Mouse (Mus musculus) stomach, embryonic 16.5 days (tissue): ENCODE data around the gene Aff3. TPM values are rescaled to one million over a fixed set of nuclear protein-coding genes. Genes with fewer than 3 reads are reported as not detected.

Source experiments
- ATAC-seq: fragments of 200-750 bp; cut with Nextera tagmentation; 2 replicates; pipeline ENCODE4 v1.8.0; 2017; ENCODE audit warnings: moderate number of reproducible peaks, moderate TSS enrichment; ENCODE audit not compliant: insufficient read depth, low FRiP score
- H3K27ac ChIP-seq: fragments of 300-500 bp; sonication (generic); 2 replicates; pipeline ENCODE4 v1.5.1; 2014; ENCODE audit warnings: low read length
- H3K27me3 ChIP-seq: fragments of 300-500 bp; sonication (generic); 2 replicates; pipeline ENCODE4 v1.6.1; 2014; ENCODE audit warnings: low read length, control low read depth, mixed read lengths; ENCODE audit not compliant: control insufficient read depth, insufficient read depth
- H3K36me3 ChIP-seq: fragments of 300-500 bp; sonication (generic); 2 replicates; pipeline ENCODE4 v1.6.1; 2014; ENCODE audit warnings: low read length; ENCODE audit not compliant: control insufficient read depth, insufficient read depth
- H3K4me1 ChIP-seq: fragments of 300-500 bp; sonication (generic); 2 replicates; pipeline ENCODE4 v1.6.1; 2014; ENCODE audit warnings: low read length, control low read depth, mixed read lengths; ENCODE audit not compliant: control insufficient read depth, insufficient read depth
- H3K4me2 ChIP-seq: fragments of 300-500 bp; sonication (generic); 2 replicates; pipeline ENCODE4 v1.6.1; 2014; ENCODE audit warnings: low read depth, low read length, mixed read lengths
- H3K4me3 ChIP-seq: fragments of 300-500 bp; sonication (generic); replicated peaks from 2 replicates; pipeline ENCODE4 v1.5.1; 2014; ENCODE audit warnings: mild to moderate bottlenecking, low read length
- H3K9ac ChIP-seq: fragments of 300-500 bp; sonication (generic); 2 replicates; pipeline ENCODE4 v1.6.1; 2014; ENCODE audit warnings: low read length
- H3K9me3 ChIP-seq: fragments of 300-500 bp; sonication (generic); replicated peaks from 2 replicates; pipeline ENCODE4 v1.6.1; 2016; ENCODE audit warnings: low read length, control low read depth; ENCODE audit not compliant: control insufficient read depth
- WGBS: fragments of 180-500 bp; shearing (Covaris S2); extraction: QIAGEN DNeasy Blood & Tissue Kit; methylation state at CpG from one replicate; pipeline ENCODE4 v1.1.7; 2014; 5-methylcytosine and 5-hydroxymethylcytosine counted together
- polyA plus RNA-seq: library from polyadenylated mRNA; unstranded; fragments of >200 nt; fragmentation: Nextera tagmentation; extraction: Ambion mirVana; gene quantifications from 2 replicates; pipeline ENCODE4 v1.2.1, GENCODE M21; 2015

The Aff3 gene
- polyA plus RNA-seq, 1 experiment from 2014 or later = 3.0 TPM

DNA sequence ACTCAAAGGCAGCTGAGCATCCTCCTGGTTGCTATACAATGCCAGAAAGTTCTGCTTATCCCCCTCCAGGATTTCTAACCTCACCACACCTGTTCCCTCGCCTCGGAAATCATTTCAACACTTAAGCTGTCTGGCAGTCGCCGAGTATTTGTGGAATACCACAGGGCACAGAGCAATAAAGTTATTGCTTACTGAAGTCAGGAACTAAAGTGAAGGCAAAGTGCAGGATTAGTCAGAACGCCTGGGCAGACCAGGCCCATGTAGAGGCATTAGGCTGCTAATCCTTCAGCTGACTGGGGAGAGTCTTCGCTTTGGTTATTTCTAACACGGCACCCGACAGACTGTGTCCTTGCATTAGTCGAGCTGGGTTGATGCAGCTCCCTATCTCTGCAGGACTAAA is 277.3 kb downstream of the Aff3 start:
- 66% methylated on average over 9 of the region's 9 CpGs for WGBS
- Histone ChIP-seq H3K4me3 (no peak overlapping the region), H3K27me3 (no peaks in the 10 kb centered on the region), H3K9me3 (no peaks in the 10 kb centered on the region), H3K4me2 (no peak overlapping the region), H3K27ac (no peak overlapping the region), H3K4me1 (0 out of 2 replicates have a peak, but pooled peaks cover 5% of the 10 kb centered on the region), H3K36me3 (no peaks in the 10 kb centered on the region), H3K9ac (no peak overlapping the region)
- no peak for ATAC-seq

DNA sequence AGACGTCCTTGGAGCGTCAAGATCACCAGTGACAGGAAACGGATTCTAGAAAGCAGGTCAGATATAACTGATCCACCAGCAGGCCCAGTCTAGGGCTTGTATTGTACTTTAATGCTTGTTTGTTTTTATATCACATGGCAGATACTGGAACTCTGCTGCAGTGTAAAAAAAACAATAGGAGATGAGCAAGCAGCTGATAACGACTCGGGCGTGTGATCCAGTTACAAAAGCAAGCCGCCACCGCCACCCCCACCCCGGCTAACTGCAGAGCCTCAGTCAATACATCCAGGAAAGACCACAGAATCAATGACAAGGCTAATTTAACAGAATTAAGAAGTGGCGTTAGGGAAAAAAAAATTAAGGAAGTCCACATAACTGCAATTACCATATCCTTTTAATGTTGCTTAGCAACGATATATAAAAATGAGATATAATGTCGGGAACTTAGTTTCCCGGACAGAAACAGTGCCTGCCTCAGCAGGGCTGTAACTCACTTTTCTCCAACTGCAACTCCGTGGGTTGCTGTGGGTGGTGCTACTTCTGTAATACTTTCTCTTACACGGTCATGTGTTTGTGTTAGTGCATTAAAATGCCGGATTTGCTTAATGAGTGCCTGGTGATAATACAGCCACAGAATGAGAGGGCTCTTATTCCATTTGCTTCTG is 280.2 kb downstream of the Aff3 start:
- no peak overlapping the region for H3K4me2 ChIP-seq
- ATAC-seq = no peak
- H3K36me3 ChIP-seq = no peaks in the 10 kb centered on the region
- H3K9me3 ChIP-seq = peaks cover 4% of the 10 kb centered on the region; the same call in 1 of the 2 replicates
- H3K4me1 ChIP-seq = 0 out of 2 replicates have a peak, but pooled peaks cover 5% of the 10 kb centered on the region
- no peak overlapping the region for H3K9ac ChIP-seq
- H3K4me3 ChIP-seq = no peak overlapping the region
- WGBS = 47% methylated on average over 16 of the region's 16 CpGs
- no peak overlapping the region for H3K27ac ChIP-seq
- no peaks in the 10 kb centered on the region for H3K27me3 ChIP-seq

GRCm38 (mm10) chr1:38384010-38384409 is 280.7 kb downstream of the Aff3 start:
- 0 out of 2 replicates have a peak, but pooled peaks cover 5% of the 10 kb centered on the region for H3K4me1 ChIP-seq
- no peak overlapping the region for H3K4me2 ChIP-seq
- 80% methylated on average over 7 of the region's 7 CpGs for whole genome bisulfite sequencing
- H3K27me3 ChIP-seq = no peaks in the 10 kb centered on the region
- no peak overlapping the region for H3K9ac ChIP-seq
- ATAC-seq = no peak
- H3K27ac ChIP-seq = no peak overlapping the region
- H3K9me3 ChIP-seq = peaks cover 4% of the 10 kb centered on the region; the same call in 1 of the 2 replicates
- H3K4me3 ChIP-seq = no peak overlapping the region
- H3K36me3 ChIP-seq = no peaks in the 10 kb centered on the region

DNA sequence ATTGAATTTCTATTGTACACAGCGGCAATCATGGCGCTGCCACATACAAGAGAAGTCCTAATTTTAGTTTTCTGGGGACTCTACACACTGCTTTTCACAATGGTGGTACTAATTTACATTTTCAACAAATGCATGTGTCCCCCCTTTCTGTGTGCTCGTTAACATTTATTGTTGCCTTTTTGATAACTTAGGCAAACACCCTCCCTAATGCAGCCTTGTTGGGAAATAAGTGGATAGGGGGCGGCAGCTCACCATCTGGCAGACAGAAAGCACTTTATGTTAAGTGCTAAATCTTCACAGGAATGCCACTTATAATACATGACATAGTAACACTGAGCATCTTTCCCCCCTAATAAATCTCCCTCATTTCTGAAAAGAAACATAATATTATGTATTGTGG is 282.1 kb downstream of the Aff3 start:
- Histone ChIP-seq H3K4me3 (no peak overlapping the region), H3K27ac (no peak overlapping the region), H3K36me3 (no peaks in the 10 kb centered on the region), H3K27me3 (no peaks in the 10 kb centered on the region), H3K9me3 (peaks cover 4% of the 10 kb centered on the region; the same call in 1 of the 2 replicates), H3K4me2 (no peak overlapping the region), H3K9ac (no peak overlapping the region), H3K4me1 (no peaks in the 10 kb centered on the region)
- 72% methylated on average over 4 of the region's 4 CpGs for WGBS
- no peak for ATAC-seq

- WGBS = 66% methylated on average over 3 of the region's 3 CpGs
Observed at GRCm38 (mm10) chr1:38377930-38378329, 286.8 kb downstream of the Aff3 start.

GRCm38 (mm10) chr1:38369166-38369565 is 295.6 kb downstream of the Aff3 start:
- 0 out of 2 replicates have a peak, but pooled peaks cover 2% of the 10 kb centered on the region for H3K4me1 ChIP-seq
- H3K4me3 ChIP-seq = no peak overlapping the region
- 69% methylated on average over 8 of the region's 8 CpGs for WGBS
- H3K9me3 ChIP-seq = no peaks in the 10 kb centered on the region
- no peak for ATAC-seq
- no peak overlapping the region for H3K4me2 ChIP-seq
- no peak overlapping the region for H3K27ac ChIP-seq
- no peaks in the 10 kb centered on the region for H3K27me3 ChIP-seq
- no peaks in the 10 kb centered on the region for H3K36me3 ChIP-seq
- H3K9ac ChIP-seq = no peak overlapping the region

More at GRCm38 (mm10) chr1:38377930-38378329, 286.8 kb downstream of the Aff3 start:
- H3K9ac ChIP-seq = no peak overlapping the region
- H3K4me1 ChIP-seq = no peaks in the 10 kb centered on the region
- H3K9me3 ChIP-seq = peaks cover 4% of the 10 kb centered on the region; the same call in 1 of the 2 replicates
- H3K4me2 ChIP-seq = no peak overlapping the region
- H3K27ac ChIP-seq = no peak overlapping the region
- H3K27me3 ChIP-seq = no peaks in the 10 kb centered on the region
- no peaks in the 10 kb centered on the region for H3K36me3 ChIP-seq
- no peak overlapping the region for H3K4me3 ChIP-seq
- ATAC-seq = no peak

- H3K9me3 ChIP-seq = no peaks in the 10 kb centered on the region
- H3K4me2 ChIP-seq = no peak overlapping the region
- WGBS = 77% methylated on average over 6 of the region's 6 CpGs
- no peak overlapping the region for H3K9ac ChIP-seq
- no peak overlapping the region for H3K27ac ChIP-seq
- H3K27me3 ChIP-seq = no peaks in the 10 kb centered on the region
- ATAC-seq = no peak
- H3K4me1 ChIP-seq = 0 out of 2 replicates have a peak, but pooled peaks cover 2% of the 10 kb centered on the region
- no peaks in the 10 kb centered on the region for H3K36me3 ChIP-seq
- no peak overlapping the region for H3K4me3 ChIP-seq
Observed at GRCm38 (mm10) chr1:38368081-38368689, 296.6 kb downstream of the Aff3 start.

- Histone ChIP-seq H3K9ac (no peak overlapping the region), H3K4me1 (0 out of 2 replicates have a peak, but pooled peaks cover 2% of the 10 kb centered on the region), H3K4me2 (no peak overlapping the region), H3K36me3 (no peaks in the 10 kb centered on the region), H3K27ac (no peak overlapping the region), H3K9me3 (no peaks in the 10 kb centered on the region), H3K4me3 (no peak overlapping the region), H3K27me3 (no peaks in the 10 kb centered on the region)
- WGBS = 96% methylated on average over 14 of the region's 14 CpGs
- no peak for ATAC-seq
Observed at GRCm38 (mm10) chr1:38367404-38368080, 297.2 kb downstream of the Aff3 start.

DNA sequence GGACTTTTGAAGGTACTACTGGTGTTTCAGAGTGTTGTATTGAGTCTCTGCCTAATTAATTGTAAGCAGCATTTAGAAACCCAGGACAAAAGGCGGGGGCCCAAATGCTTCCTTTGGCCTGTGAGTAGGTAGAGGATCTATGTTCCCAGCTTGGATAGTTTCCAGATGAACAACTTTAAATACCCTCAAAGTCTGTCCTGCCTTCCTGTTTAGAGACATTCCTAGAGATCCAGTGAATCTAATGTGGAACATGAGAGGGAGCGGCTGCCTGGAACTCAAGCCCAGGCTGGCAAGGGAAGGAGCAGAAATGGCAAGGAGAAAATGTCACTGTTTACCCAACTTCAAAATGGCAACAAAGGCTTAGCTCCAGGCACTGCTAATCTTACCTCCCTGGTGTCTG is 300.9 kb downstream of the Aff3 start:
- no peak overlapping the region for H3K9ac ChIP-seq
- H3K27me3 ChIP-seq = no peaks in the 10 kb centered on the region
- ATAC-seq = no peak
- peaks cover 6% of the 10 kb centered on the region; the same call in 1 of the 2 replicates for H3K4me1 ChIP-seq
- 77% methylated on average over 2 of the region's 2 CpGs for WGBS
- no peak overlapping the region for H3K4me3 ChIP-seq
- no peaks in the 10 kb centered on the region for H3K36me3 ChIP-seq
- H3K9me3 ChIP-seq = no peaks in the 10 kb centered on the region
- no peak overlapping the region for H3K27ac ChIP-seq
- H3K4me2 ChIP-seq = no peak overlapping the region
